ENCODE assay signal across 21 mouse cellular contexts in the genomic region with DNA sequence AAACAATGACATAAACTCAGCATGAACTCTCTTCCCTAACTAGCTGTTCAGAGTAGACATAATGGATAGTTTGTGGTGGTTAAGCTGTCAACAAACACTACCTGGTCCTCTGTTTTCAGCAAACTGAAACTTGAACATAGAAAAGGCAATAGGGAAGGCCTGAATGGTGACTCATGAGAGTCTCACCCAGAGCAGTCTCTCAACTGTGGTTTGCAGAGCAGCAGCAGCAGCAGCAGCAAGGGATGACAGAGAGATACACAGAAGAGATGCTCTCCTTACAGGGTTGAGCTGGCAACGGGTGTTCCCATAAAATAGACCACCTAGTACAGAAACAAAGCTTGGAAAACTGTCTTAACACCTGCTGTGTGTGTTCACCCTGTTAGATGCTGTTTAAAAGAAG.
"Had no signal": no experiment of that assay in that cellular context is flagged by ENCODE, and none has a peak within 500 bp of the region (broad histone marks: within the 10 kb centered on the region; RNA-seq: fewer than 3 reads in every experiment).

No protein-coding gene starts in this region.

- H3K27me3 ChIP-seq: lung, embryonic 15.5 days; midbrain, embryonic 13.5 days; midbrain, embryonic 15.5 days; neural tube, embryonic 13.5 days; neural tube, embryonic 15.5 days; stomach, embryonic 15.5 days had no signal

- H3K27ac ChIP-seq: lung, embryonic 15.5 days; macrophage; midbrain, embryonic 13.5 days; midbrain, embryonic 15.5 days; neural tube, embryonic 13.5 days; neural tube, embryonic 15.5 days; stomach, embryonic 15.5 days; stomach, postnatal 0 days had no signal

- H3K9me3 ChIP-seq: lung, embryonic 15.5 days; megakaryocyte, embryonic 14.5 days; midbrain, embryonic 13.5 days; midbrain, embryonic 15.5 days; neural tube, embryonic 13.5 days; neural tube, embryonic 15.5 days; stomach, embryonic 15.5 days had no signal

- H3K4me3 ChIP-seq: lung, embryonic 15.5 days; megakaryocyte, embryonic 14.5 days; midbrain, embryonic 13.5 days; midbrain, embryonic 15.5 days; neural tube, embryonic 13.5 days; neural tube, embryonic 15.5 days; stomach, embryonic 15.5 days had no signal

- H3K9ac ChIP-seq: liver, postnatal 0 days; lung, embryonic 15.5 days; midbrain, embryonic 13.5 days; midbrain, embryonic 15.5 days; neural tube, embryonic 13.5 days; neural tube, embryonic 15.5 days; stomach, embryonic 15.5 days had no signal

- H3K36me3 ChIP-seq: lung, embryonic 15.5 days; midbrain, embryonic 15.5 days; neural tube, embryonic 13.5 days; neural tube, embryonic 15.5 days; stomach, embryonic 15.5 days had no signal

- DNase-seq: liver, postnatal 0 days; lung, adult 2 months; lung, postnatal 14 days; lung, postnatal 36 days; retina, postnatal 1 day; right cerebral cortex, adult 18-20 months; right cerebral cortex, postnatal 14 days; thymus, adult 2 months; thymus, postnatal 25 days; thymus, postnatal 4 days had no signal

- H3K4me1 ChIP-seq: lung, embryonic 15.5 days; megakaryocyte, embryonic 14.5 days; midbrain, embryonic 13.5 days; midbrain, embryonic 15.5 days; neural tube, embryonic 15.5 days; stomach, embryonic 15.5 days had no signal

- H3K4me2 ChIP-seq: lung, embryonic 15.5 days; midbrain, embryonic 11.5 days; midbrain, embryonic 13.5 days; midbrain, embryonic 15.5 days; neural tube, embryonic 13.5 days; neural tube, embryonic 15.5 days; stomach, embryonic 15.5 days had no signal

- ATAC-seq: liver, postnatal 0 days; lung, postnatal 0 days; midbrain, embryonic 13.5 days; midbrain, embryonic 15.5 days had no signal
